Mouse (Mus musculus) spleen, adult 2 months (tissue): Measurements from ENCODE around the gene Csnk2b.

ENCODE experiments used
- CTCF ChIP-seq: fragments of 200-500 bp; IDR thresholded peaks from 2 replicates; pipeline ENCODE4 v1.5.1; 2011; ENCODE audit warnings: mild to moderate bottlenecking, inconsistent platforms; ENCODE audit not compliant: insufficient read depth, insufficient read length, insufficient replicate concordance; ENCODE audit errors: extremely low read depth
- POLR2A ChIP-seq: fragments of 200-500 bp; IDR thresholded peaks from 2 replicates; pipeline ENCODE4 v1.6.1; 2011; ENCODE audit warnings: low read depth, low read length, inconsistent platforms

DNA sequence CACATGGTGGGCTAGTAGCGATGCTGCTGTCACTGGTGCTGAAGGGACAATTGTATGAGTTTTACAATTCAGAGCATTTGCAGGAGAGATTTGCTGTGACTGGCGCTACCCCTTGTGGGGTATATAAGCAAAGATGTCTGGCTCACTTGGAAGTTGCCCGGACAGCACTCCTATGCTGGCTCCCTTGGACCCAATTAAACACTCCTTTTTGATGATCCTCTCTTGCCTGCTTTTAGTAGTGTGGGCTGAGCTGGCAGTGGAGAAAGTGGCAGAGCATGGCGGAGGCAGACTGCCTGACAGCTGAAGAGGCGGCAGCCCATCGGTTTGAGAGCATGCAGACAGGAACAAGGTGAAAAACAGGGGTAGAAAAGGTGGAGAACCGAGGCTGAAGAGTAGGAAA lies 45.9 kb upstream of the Csnk2b start:
- TF ChIP-seq CTCF = no peak
- no peak for TF ChIP-seq POLR2A
